Mouse (Mus musculus): ENCODE measurements around the gene Cartpt.

GRCm38 (mm10) chr13:99864331-99864730 is 36.6 kb downstream of the Cartpt start:
- no peak for TF ChIP-seq CTCF (IDR thresholded peaks at IDR 0.05; ENCODE audit: extremely low read depth, insufficient read depth, low read length)
- no peak for TF ChIP-seq POLR2A (IDR thresholded peaks at IDR 0.05; ENCODE audit: extremely low read depth, insufficient read depth, low read length)

All from cortical plate, adult 2 months (tissue).